Mouse (Mus musculus): ENCODE data around the gene Gm13272. TPM values are rescaled to one million over a fixed set of nuclear protein-coding genes. Genes with fewer than 3 reads are reported as not detected.
"Not testable (repeated sequence)": the region's sequence is repeated elsewhere in the genome, so short reads cannot be mapped to it uniquely, and the experiment has no call there.

Gm13272 gene
- total RNA-seq (2021) = not detected
- long read RNA-seq, experiment 1 = 0 reads
- long read RNA-seq, experiment 2 = 0 reads

DNA sequence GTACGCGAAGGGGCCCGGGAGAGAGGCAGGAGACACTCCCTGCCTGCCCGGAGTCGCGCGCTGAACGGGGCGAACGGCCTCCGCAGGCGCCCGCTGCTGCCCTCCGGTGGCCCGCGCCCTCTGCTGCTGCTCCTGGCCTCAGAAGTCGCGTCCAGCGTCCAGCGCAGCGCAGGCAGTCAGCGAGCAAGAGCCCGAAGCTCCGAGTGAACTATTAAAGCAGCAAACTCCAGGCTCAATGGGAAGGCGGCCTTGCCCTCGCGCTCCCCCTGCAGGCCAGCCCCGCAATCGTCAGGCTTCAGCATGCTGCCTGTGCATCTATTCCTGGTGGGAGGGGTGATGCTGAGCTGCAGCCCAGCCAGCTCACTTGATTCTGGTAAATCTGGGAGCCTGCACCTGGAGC, at the start of gene Gm13272:
Gene Gm13272, plus strand, starts transcription at position 301 of the 400 bp plus-strand sequence.
- DNase-seq; intact Hi-C loops (cut with DNase I): not testable (repeated sequence)

DNA sequence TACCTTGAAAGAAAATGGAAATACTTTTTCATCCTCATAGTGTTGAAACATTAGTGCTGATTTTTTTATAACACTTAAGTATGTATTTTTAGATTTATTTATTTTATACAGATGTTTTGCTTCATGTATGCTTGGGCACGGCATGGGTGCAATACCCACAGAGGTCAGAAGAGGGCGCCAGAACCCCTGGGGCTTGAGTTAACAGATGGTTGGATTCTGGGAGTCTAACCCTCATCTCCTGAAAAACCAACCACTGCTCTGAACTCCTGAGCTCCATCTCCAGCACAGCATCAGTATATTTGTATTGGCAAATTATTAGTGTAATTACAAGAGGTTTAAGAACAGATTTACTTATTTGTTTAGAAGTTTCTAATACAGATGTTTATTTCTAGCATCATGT, 41.2 kb upstream of the Gm13272 start:
- intact Hi-C loops (cut with DNase I) = no loop called here
- peak; percentile 66 to 67 for DNase-seq

DNA sequence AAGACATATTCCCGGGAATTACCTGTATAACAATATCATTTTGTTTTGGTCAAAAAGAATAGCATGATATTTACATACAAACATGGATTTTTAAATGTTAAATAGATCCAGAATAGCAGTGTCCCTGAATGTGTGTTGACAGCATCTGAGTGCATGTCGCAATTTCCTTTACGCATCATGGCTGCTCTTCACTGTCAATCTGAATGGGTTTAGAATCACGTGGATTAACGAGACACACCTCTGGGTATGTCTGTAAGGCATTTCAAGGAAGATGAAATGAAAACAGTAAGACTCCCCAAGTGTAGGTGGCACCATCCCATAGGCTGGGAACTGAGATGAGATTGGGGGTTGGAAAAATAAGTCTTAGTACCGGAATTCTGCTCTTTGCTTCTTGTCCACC, 40.6 kb upstream of the Gm13272 start:
- intact Hi-C loops (cut with DNase I) = no loop called here
- DNase-seq = no peak

DNA sequence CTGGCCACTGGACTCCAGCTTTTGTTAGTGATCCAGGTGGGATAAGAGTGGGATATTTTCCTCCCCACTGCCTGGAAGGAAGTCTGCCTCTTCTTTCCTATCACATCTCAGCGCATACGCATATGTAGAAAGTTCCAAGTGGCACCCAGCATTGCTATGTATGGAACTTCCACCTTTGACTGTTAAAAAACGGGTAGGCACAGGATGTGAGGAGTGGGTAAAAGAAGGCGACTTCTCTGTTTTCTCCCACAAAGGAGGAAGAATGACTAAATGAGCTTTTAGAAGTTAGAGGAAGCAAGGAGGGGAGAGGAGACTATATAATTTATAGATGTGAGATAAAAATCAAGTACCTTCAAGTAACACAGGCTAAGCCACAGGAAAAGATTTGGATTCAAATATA, 38.2 kb upstream of the Gm13272 start:
- intact Hi-C loops (cut with DNase I) = no loop called here
- no peak for DNase-seq

DNA sequence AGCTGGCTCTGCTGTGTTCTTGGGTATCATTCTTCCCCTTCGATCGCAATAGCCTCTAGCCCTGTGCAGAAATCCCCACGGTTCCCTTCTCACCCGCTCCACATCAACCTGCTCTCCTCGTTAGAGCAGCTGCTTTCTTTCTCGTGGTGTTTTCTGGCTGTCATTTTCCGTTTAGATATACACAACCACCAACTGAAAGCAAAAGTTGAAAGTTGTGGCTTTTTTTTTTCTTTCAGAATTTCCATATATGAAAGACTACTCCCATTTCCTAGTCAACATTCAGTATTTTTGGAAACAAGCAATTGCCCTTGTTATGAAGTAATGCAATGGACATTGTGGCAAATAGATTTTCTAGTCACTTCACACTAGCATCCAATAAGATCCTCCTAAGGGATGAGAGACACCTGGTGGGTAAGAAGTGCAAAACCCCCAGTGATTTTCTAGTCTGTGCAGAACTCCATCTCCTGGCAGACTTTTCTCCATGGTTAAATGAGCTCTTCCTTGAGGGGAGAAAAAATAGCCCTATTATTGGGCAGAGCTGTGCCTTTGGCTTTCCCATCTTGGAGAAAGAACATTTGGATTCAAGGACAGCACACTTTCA, 36.8 kb upstream of the Gm13272 start:
- no peak for DNase-seq
- intact Hi-C loops (cut with DNase I) = no loop called here

DNA sequence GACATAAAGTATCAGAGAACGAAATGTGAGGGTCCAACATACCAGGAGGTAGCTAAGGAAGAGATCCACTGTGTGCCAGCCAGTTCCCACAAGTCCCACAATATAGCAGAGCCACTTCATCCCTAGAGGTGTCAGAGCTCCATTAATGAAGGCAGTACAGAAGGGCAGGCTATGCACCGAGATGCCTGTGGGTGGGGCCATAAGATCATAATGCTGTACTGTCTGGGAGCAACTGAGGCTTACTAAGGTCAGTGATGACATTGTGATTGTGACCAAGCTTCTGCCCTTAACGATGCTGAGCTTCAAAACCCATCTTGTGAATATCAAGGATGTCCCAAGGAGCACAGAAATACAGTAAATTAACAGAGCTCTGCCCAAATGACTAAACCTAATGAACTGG, 35.4 kb upstream of the Gm13272 start:
- intact Hi-C loops (cut with DNase I) = no loop called here
- DNase-seq = no peak

DNA sequence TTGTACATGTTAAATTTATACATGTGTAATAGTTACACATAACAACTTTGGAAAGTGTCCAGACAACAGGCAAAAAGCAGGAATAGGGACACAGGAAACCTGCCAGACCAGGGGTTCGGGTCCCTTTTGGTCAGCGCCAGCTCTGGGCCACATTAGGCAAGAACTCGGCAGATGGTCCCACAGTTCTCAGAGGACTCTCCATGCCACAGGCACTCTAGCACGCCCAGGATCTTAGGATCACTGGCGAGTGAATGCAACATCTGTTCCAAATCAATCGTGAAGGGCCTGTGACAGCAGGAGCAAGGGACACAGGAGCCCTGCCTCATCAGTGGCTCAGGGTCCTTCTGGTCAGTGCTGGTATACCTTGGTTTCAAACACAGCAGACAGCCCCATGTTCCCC, 29.7 kb upstream of the Gm13272 start:
- intact Hi-C loops (cut with DNase I) = no loop called here
- DNase-seq = no peak

DNA sequence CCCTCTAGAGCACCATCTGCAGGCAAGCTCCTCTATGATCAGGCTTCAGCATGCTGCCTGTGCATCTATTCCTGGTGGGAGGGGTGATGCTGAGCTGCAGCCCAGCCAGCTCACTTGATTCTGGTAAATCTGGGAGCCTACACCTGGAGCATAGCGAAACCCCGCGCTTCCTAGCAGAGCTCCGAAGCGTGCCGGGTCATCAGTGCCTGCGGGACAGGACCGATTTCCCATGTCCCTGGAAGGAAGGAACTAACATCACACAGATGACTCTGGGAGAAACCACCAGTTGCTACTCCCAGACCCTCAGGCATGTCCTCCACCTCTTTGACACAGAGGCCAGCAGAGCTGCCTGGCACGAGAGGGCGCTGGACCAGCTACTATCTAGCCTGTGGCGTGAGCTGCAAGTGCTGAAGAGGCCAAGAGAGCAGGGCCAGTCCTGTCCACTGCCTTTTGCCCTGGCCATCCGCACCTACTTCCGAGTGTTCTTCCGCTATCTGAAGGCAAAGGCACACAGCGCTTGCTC, 24.8 kb upstream of the Gm13272 start, which contains the start of gene Gm13271:
Gene Gm13271, plus strand, starts transcription at position 51 of the 523 bp plus-strand sequence.
- peak; percentile 59 to 71 for DNase-seq
- intact Hi-C loops (cut with DNase I) = not testable (repeated sequence)

DNA sequence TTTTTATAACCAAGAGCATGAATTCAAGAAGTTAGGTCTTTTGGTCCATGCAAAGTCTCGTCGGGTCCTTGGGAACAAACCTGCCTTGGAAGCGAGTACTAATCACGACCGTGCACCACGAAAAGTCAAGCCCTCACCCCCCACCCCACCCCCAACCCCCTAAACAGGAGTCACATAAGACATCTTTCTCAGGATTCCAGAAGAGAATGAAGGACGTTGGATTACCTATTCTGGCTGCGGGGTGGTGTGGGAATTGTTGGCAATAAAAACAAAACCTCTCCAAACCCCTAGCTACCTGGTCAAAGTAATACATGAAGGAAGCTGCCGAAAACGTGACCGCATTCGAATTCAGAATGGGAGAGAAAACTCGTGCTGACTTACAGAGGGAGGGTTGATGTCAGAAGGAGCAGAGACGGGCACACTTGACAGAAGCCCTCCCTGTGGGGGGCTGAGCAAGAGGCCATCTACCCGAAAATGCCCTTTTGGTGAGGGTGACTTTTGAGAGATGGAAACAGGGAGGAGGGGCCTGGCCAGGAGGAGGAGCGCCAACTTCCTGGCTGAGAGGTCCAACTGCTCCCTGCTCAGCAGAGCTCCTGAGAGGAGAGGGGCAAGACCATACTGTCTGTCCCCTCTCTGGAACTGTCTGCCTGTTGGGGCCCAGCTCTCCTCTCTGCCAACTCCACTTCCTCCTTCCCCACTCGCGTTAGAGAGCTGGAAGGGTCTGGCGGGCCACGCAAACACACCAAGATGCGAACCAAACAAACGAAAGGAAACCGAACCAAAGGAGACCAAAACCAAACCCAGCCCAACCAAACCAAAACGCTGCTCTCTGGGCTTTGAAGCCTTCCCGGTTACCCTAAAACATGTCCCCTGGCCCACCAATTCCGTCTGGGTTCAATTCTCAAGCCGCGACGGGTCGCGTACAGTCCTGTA, 22.8 kb upstream of the Gm13272 start:
- intact Hi-C loops (cut with DNase I) = not testable (repeated sequence)

DNA sequence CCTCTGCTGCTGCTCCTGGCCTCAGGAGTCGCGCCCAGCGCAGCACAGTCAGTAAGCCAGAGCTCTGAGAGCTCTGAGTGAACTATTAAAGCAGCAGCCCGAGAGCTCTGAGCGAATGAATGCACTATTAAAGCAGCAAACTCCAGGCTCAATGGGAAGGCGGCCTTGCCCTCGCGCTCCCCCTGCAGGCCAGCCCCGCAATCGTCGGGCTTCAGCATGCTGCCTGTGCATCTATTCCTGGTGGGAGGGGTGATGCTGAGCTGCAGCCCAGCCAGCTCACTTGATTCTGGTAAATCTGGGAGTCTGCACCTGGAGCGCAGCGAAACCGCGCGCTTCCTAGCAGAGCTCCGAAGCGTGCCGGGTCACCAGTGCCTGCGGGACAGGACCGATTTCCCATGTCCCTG, 22.0 kb upstream of the Gm13272 start:
- intact Hi-C loops (cut with DNase I) = not testable (repeated sequence)
- peak; percentile 74 to 90 for DNase-seq

More for the DNA sequence above, 22.8 kb upstream of the Gm13272 start:
- peak in 1 of 2 experiments; percentile 25 for DNase-seq

DNA sequence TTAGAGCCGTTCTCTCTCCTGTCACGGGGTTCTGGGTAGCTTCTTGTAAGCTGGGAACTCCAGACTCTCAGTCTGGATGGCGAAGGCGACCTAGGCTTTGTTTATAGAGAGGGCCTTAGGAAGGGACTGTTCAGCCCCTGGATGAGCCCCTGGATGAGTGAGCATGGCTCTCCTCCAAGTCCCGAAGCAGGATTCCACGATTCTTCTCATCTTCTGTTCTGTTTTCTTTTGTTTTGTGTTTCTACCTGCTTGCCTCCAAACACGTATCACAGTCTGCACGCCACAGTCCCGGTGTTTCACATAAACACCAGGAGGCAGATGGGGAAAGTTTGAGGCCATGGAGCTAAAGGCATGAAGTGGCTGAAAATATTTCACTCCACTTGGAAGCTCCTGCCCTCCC, 20.9 kb upstream of the Gm13272 start:
- intact Hi-C loops (cut with DNase I); DNase-seq: not testable (repeated sequence)

DNA sequence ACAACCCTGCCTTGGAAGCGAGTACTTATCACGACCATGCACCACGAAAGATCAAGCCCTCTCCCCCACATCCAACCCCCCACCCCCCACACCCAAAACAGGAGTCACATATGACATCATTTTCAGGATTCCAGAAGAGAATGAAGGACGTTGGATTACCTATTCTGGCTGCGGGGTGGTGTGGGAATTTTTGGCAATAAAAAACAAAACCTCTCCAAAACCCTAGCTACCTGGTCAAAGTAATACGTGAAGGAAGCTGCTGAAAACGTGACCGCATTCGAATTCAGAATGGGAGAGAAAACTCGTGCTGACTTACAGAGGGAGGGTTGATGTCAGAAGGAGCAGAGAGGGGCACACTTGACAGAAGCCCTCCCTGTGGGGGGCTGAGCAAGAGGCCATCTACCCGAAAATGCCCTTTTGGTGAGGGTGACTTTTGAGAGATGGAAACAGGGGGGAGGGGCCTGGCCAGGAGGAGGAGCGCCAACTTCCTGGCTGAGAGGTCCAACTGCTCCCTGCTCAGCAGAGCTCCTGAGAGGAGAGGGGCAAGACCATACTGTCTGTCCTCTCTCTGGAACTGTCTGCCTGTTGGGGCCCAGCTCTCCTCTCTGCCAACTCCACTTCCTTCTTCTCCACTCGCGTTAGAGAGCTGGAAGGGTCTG, 19.9 kb upstream of the Gm13272 start, which contains the start of gene Gm13283:
Gene Gm13283, plus strand, starts transcription at position 510 of the 659 bp plus-strand sequence.
- DNase-seq; intact Hi-C loops (cut with DNase I): not testable (repeated sequence)

DNA sequence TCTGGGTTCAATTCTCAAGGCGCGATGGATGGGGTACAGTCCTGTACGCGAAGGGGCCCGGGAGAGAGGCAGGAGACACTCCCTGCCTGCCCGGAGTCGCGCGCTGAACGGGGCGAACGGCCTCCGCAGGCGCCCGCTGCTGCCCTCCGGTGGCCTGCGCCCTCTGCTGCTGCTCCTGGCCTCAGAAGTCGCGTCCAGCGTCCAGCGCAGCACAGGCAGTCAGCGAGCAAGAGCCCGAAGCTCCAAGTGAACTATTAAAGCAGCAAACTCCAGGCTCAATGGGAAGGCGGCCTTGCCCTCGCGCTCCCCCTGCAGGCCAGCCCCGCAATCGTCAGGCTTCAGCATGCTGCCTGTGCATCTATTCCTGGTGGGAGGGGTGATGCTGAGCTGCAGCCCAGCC, 19.2 kb upstream of the Gm13272 start:
- peak; percentile 65 to 71 for DNase-seq
- intact Hi-C loops (cut with DNase I) = not testable (repeated sequence)

DNA sequence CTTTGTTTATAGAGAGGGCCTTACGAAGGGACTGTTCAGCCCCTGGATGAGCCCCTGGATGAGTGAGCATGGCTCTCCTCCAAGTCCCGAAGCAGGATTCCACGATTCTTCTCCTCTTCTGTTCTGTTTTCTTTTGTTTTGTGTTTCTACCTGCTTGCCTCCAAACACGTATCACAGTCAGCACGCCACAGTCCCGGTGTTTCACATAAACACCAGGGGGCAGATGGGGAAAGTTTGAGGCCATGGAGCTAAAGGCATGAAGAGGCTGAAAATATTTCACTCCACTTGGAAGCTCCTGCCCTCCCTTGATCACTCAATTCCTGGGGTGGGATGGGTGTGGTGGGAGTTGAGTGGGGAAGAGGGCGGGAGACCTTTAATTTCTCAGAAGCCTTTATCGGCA, 17.9 kb upstream of the Gm13272 start:
- intact Hi-C loops (cut with DNase I) = not testable (repeated sequence)
- DNase-seq = peak; percentile 55 to 68

DNA sequence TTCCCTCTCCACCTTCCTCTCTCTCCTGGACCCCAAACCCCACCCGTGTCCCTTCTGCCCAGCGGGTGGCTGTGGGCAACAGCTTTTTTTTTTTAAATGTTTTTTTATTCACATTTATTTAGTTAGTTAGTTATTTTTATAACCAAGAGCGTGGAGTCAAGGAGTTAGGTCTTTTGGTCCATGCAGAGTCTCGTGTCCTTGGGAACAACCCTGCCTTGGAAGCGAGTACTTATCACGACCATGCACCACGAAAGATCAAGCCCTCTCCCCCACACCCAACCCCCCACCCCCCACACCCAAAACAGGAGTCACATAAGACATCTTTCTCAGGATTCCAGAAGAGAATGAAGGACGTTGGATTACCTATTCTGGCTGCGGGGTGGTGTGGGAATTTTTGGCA, 17.3 kb upstream of the Gm13272 start:
- DNase-seq; intact Hi-C loops (cut with DNase I): not testable (repeated sequence)

DNA sequence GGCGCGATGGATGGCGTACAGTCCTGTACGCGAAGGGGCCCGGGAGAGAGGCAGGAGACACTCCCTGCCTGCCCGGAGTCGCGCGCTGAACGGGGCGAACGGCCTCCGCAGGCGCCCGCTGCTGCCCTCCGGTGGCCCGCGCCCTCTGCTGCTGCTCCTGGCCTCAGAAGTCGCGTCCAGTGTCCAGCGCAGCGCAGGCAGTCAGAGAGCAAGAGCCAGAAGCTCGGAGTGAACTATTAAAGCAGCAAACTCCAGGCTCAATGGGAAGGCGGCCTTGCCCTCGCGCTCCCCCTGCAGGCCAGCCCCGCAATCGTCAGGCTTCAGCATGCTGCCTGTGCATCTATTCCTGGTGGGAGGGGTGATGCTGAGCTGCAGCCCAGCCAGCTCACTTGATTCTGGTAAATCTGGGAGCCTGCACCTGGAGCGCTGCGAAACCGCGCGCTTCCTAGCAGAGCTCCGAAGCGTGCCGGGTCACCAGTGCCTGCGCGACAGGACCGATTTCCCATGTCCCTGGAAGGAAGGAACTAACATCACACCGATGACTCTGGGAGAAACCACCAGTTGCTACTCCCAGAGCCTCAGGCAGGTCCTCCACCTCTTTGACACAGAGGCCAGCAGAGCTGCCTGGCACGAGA, 16.1 kb upstream of the Gm13272 start:
- DNase-seq = peak; percentile 38 to 46
- intact Hi-C loops (cut with DNase I) = not testable (repeated sequence)

DNA sequence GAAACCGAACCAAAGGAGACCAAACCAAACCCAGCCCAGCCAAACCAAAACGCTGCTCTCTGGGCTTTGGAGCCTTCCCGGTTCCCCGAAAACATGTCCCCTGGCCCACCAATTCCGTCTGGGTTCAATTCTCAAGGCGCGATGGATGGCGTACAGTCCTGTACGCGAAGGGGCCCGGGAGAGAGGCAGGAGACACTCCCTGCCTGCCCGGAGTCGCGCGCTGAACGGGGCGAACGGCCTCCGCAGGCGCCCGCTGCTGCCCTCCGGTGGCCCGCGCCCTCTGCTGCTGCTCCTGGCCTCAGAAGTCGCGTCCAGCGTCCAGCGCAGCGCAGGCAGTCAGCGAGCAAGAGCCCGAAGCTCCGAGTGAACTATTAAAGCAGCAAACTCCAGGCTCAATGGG, 6.1 kb upstream of the Gm13272 start, which contains the start of gene Gm13290:
Gene Gm13290, plus strand, starts transcription at position 301 of the 400 bp plus-strand sequence.
- intact Hi-C loops (cut with DNase I); DNase-seq: not testable (repeated sequence)

DNA sequence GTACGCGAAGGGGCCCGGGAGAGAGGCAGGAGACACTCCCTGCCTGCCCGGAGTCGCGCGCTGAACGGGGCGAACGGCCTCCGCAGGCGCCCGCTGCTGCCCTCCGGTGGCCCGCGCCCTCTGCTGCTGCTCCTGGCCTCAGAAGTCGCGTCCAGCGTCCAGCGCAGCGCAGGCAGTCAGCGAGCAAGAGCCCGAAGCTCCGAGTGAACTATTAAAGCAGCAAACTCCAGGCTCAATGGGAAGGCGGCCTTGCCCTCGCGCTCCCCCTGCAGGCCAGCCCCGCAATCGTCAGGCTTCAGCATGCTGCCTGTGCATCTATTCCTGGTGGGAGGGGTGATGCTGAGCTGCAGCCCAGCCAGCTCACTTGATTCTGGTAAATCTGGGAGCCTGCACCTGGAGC, 3.0 kb upstream of the Gm13272 start, which contains the start of gene Gm13289:
Gene Gm13289, plus strand, starts transcription at position 301 of the 400 bp plus-strand sequence.
- DNase-seq; intact Hi-C loops (cut with DNase I): not testable (repeated sequence)

DNA sequence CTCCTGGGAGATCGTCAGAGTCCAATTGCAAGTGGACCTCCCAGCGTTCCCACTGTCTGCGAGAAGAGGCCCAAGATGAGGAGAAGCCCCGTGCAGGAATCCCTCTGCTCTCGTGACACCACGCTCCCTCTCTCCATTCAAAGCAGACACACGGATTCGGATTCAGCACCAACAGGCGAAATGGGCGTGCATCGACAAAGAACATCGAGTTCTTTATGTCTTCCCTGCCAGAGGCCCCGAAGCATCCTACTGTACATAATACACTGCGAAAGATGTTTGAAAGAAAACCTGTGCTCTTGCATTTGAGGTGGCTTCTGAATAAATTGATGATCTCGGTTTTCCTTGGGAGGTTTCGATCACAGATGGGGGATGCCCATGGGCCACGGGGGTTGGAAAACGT, 670 bp downstream of the Gm13272 start:
- intact Hi-C loops (cut with DNase I); DNase-seq: not testable (repeated sequence)

DNA sequence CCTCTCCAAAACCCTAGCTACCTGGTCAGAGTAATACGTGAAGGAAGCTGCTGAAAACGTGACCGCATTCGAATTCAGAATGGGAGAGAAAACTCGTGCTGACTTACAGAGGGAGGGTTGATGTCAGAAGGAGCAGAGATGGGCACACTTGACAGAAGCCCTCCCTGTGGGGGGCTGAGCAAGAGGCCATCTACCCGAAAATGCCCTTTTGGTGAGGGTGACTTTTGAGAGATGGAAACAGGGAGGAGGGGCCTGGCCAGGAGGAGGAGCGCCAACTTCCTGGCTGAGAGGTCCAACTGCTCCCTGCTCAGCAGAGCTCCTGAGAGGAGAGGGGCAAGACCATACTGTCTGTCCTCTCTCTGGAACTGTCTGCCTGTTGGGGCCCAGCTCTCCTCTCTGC, 2.2 kb downstream of the Gm13272 start, which contains the start of gene Ifnz:
Gene Ifnz, plus strand, starts transcription at position 301 of the 400 bp plus-strand sequence.
- intact Hi-C loops (cut with DNase I); DNase-seq: not testable (repeated sequence)
